Mouse (Mus musculus): Measurements from ENCODE around the gene Csf2rb. TPM values are rescaled to one million over a fixed set of nuclear protein-coding genes. Genes with fewer than 3 reads are reported as not detected.
A peak's percentile ranks its signal among the peaks of the same experiment; 100 is the strongest.

Gene Csf2rb
- polyA plus RNA-seq, 1 experiment from 2014 or later: 1.8 TPM

- Histone ChIP-seq H3K9ac (ENCODE audit: low read length) (no peak overlapping the region), H3K4me3 (ENCODE audit: low read depth, low read length) (no peak overlapping the region), H3K9me3 (ENCODE audit: control insufficient read depth, low read length) (no peaks in the 10 kb centered on the region), H3K27me3 (ENCODE audit: control insufficient read depth, insufficient read depth, low read length) (no peaks in the 10 kb centered on the region), H3K4me1 (ENCODE audit: control insufficient read depth, insufficient read depth, low read length) (no peaks in the 10 kb centered on the region), H3K4me2 (ENCODE audit: low read depth) (no peak overlapping the region), H3K27ac (ENCODE audit: low read depth, low read length) (no peak overlapping the region), H3K36me3 (ENCODE audit: control insufficient read depth, insufficient read depth, low read length) (no peaks in the 10 kb centered on the region)
- 0% methylated on average over 1 of the region's 1 CpGs for WGBS
- ATAC-seq (ENCODE audit: insufficient read depth, low FRiP score, low TSS enrichment): no peak
- DNase-seq (ENCODE audit: low spot score): peak; percentile 30
These were observed 29.4 kb downstream of the Csf2rb start for GRCm38 (mm10) chr15:78354958-78355357.

- Histone ChIP-seq H3K36me3 (ENCODE audit: control insufficient read depth, insufficient read depth, low read length) (no peaks in the 10 kb centered on the region), H3K27ac (ENCODE audit: low read depth, low read length) (no peak overlapping the region), H3K4me1 (ENCODE audit: control insufficient read depth, insufficient read depth, low read length) (no peaks in the 10 kb centered on the region), H3K4me3 (ENCODE audit: low read depth, low read length) (no peak overlapping the region), H3K9me3 (ENCODE audit: control insufficient read depth, low read length) (no peaks in the 10 kb centered on the region), H3K9ac (ENCODE audit: low read length) (no peak overlapping the region), H3K4me2 (ENCODE audit: low read depth) (no peak overlapping the region), H3K27me3 (ENCODE audit: control insufficient read depth, insufficient read depth, low read length) (no peaks in the 10 kb centered on the region)
- ATAC-seq (ENCODE audit: insufficient read depth, low FRiP score, low TSS enrichment) (no peak), DNase-seq (ENCODE audit: low spot score) (no peak)
- 86% methylated on average over 5 of the region's 5 CpGs for WGBS
These were observed 30.0 kb downstream of the Csf2rb start for GRCm38 (mm10) chr15:78355548-78355947.

- DNase-seq (ENCODE audit: low spot score): no peak
- Histone ChIP-seq H3K27me3 (ENCODE audit: control insufficient read depth, insufficient read depth, low read length) (no peaks in the 10 kb centered on the region), H3K4me3 (ENCODE audit: low read depth, low read length) (no peak overlapping the region), H3K4me1 (ENCODE audit: control insufficient read depth, insufficient read depth, low read length) (no peaks in the 10 kb centered on the region), H3K9me3 (ENCODE audit: control insufficient read depth, low read length) (no peaks in the 10 kb centered on the region), H3K27ac (ENCODE audit: low read depth, low read length) (no peak overlapping the region), H3K4me2 (ENCODE audit: low read depth) (no peak overlapping the region), H3K9ac (ENCODE audit: low read length) (no peak overlapping the region), H3K36me3 (ENCODE audit: control insufficient read depth, insufficient read depth, low read length) (no peaks in the 10 kb centered on the region)
- 50% methylated on average over 2 of the region's 2 CpGs for WGBS
- no peak for ATAC-seq (ENCODE audit: insufficient read depth, low FRiP score, low TSS enrichment)
These were observed 40.4 kb downstream of the Csf2rb start for GRCm38 (mm10) chr15:78365916-78366315.

GRCm38 (mm10) chr15:78366875-78367274 is 41.3 kb downstream of the Csf2rb start:
- H3K4me3 ChIP-seq (ENCODE audit: low read depth, low read length): no peak overlapping the region
- no peaks in the 10 kb centered on the region for H3K9me3 ChIP-seq (ENCODE audit: control insufficient read depth, low read length)
- no peaks in the 10 kb centered on the region for H3K4me1 ChIP-seq (ENCODE audit: control insufficient read depth, insufficient read depth, low read length)
- H3K9ac ChIP-seq (ENCODE audit: low read length): no peak overlapping the region
- H3K27ac ChIP-seq (ENCODE audit: low read depth, low read length): no peak overlapping the region
- no peak overlapping the region for H3K4me2 ChIP-seq (ENCODE audit: low read depth)
- H3K36me3 ChIP-seq (ENCODE audit: control insufficient read depth, insufficient read depth, low read length): no peaks in the 10 kb centered on the region
- no peaks in the 10 kb centered on the region for H3K27me3 ChIP-seq (ENCODE audit: control insufficient read depth, insufficient read depth, low read length)
- ATAC-seq (ENCODE audit: insufficient read depth, low FRiP score, low TSS enrichment): no peak
- 80% methylated on average over 8 of the region's 8 CpGs for WGBS
- no peak for DNase-seq (ENCODE audit: low spot score)

GRCm38 (mm10) chr15:78367811-78368210 is 42.3 kb downstream of the Csf2rb start:
- Histone ChIP-seq H3K36me3 (ENCODE audit: control insufficient read depth, insufficient read depth, low read length) (no peaks in the 10 kb centered on the region), H3K4me3 (ENCODE audit: low read depth, low read length) (no peak overlapping the region), H3K27ac (ENCODE audit: low read depth, low read length) (no peak overlapping the region), H3K4me1 (ENCODE audit: control insufficient read depth, insufficient read depth, low read length) (no peaks in the 10 kb centered on the region), H3K27me3 (ENCODE audit: control insufficient read depth, insufficient read depth, low read length) (no peaks in the 10 kb centered on the region), H3K4me2 (ENCODE audit: low read depth) (no peak overlapping the region), H3K9me3 (ENCODE audit: control insufficient read depth, low read length) (no peaks in the 10 kb centered on the region), H3K9ac (ENCODE audit: low read length) (no peak overlapping the region)
- DNase-seq (ENCODE audit: low spot score) (no peak), ATAC-seq (ENCODE audit: insufficient read depth, low FRiP score, low TSS enrichment) (no peak)
- WGBS: 54% methylated on average over 3 of the region's 3 CpGs

GRCm38 (mm10) chr15:78368926-78369346 is 43.4 kb downstream of the Csf2rb start:
- ATAC-seq (ENCODE audit: insufficient read depth, low FRiP score, low TSS enrichment) (no peak), DNase-seq (ENCODE audit: low spot score) (peak; percentile 64)
- Histone ChIP-seq H3K9ac (ENCODE audit: low read length) (no peak overlapping the region), H3K4me1 (ENCODE audit: control insufficient read depth, insufficient read depth, low read length) (no peaks in the 10 kb centered on the region), H3K9me3 (ENCODE audit: control insufficient read depth, low read length) (no peaks in the 10 kb centered on the region), H3K4me3 (ENCODE audit: low read depth, low read length) (no peak overlapping the region), H3K27me3 (ENCODE audit: control insufficient read depth, insufficient read depth, low read length) (no peaks in the 10 kb centered on the region), H3K4me2 (ENCODE audit: low read depth) (no peak overlapping the region), H3K36me3 (ENCODE audit: control insufficient read depth, insufficient read depth, low read length) (no peaks in the 10 kb centered on the region), H3K27ac (ENCODE audit: low read depth, low read length) (no peak overlapping the region)
- WGBS: 16% methylated on average over 8 of the region's 8 CpGs

- H3K4me1 ChIP-seq (ENCODE audit: control insufficient read depth, insufficient read depth, low read length): no peaks in the 10 kb centered on the region
- H3K36me3 ChIP-seq (ENCODE audit: control insufficient read depth, insufficient read depth, low read length): no peaks in the 10 kb centered on the region
- 70% methylated on average over 1 of the region's 1 CpGs for WGBS
- DNase-seq (ENCODE audit: low spot score) (no peak), ATAC-seq (ENCODE audit: insufficient read depth, low FRiP score, low TSS enrichment) (no peak)
- H3K27me3 ChIP-seq (ENCODE audit: control insufficient read depth, insufficient read depth, low read length): no peaks in the 10 kb centered on the region
- H3K9me3 ChIP-seq (ENCODE audit: control insufficient read depth, low read length): no peaks in the 10 kb centered on the region
- H3K4me2 ChIP-seq (ENCODE audit: low read depth): no peak overlapping the region
- no peak overlapping the region for H3K9ac ChIP-seq (ENCODE audit: low read length)
- H3K4me3 ChIP-seq (ENCODE audit: low read depth, low read length): no peak overlapping the region
- H3K27ac ChIP-seq (ENCODE audit: low read depth, low read length): no peak overlapping the region
These were observed 44.1 kb downstream of the Csf2rb start for GRCm38 (mm10) chr15:78369641-78370040.

GRCm38 (mm10) chr15:78372796-78373195 is 47.2 kb downstream of the Csf2rb start:
- H3K36me3 ChIP-seq (ENCODE audit: control insufficient read depth, insufficient read depth, low read length): no peaks in the 10 kb centered on the region
- no peak overlapping the region for H3K27ac ChIP-seq (ENCODE audit: low read depth, low read length)
- no peaks in the 10 kb centered on the region for H3K4me1 ChIP-seq (ENCODE audit: control insufficient read depth, insufficient read depth, low read length)
- H3K9me3 ChIP-seq (ENCODE audit: control insufficient read depth, low read length): no peaks in the 10 kb centered on the region
- no peaks in the 10 kb centered on the region for H3K27me3 ChIP-seq (ENCODE audit: control insufficient read depth, insufficient read depth, low read length)
- WGBS: 82% methylated on average over 3 of the region's 3 CpGs
- DNase-seq (ENCODE audit: low spot score) (no peak), ATAC-seq (ENCODE audit: insufficient read depth, low FRiP score, low TSS enrichment) (no peak)
- no peak overlapping the region for H3K4me3 ChIP-seq (ENCODE audit: low read depth, low read length)
- H3K9ac ChIP-seq (ENCODE audit: low read length): no peak overlapping the region
- no peak overlapping the region for H3K4me2 ChIP-seq (ENCODE audit: low read depth)

GRCm38 (mm10) chr15:78374204-78374603 is 48.7 kb downstream of the Csf2rb start:
- no peak for ATAC-seq (ENCODE audit: insufficient read depth, low FRiP score, low TSS enrichment)

More at GRCm38 (mm10) chr15:78374204-78374603, 48.7 kb downstream of the Csf2rb start:
- Histone ChIP-seq H3K9ac (ENCODE audit: low read length) (no peak overlapping the region), H3K27me3 (ENCODE audit: control insufficient read depth, insufficient read depth, low read length) (no peaks in the 10 kb centered on the region), H3K27ac (ENCODE audit: low read depth, low read length) (no peak overlapping the region), H3K36me3 (ENCODE audit: control insufficient read depth, insufficient read depth, low read length) (no peaks in the 10 kb centered on the region), H3K4me1 (ENCODE audit: control insufficient read depth, insufficient read depth, low read length) (no peaks in the 10 kb centered on the region), H3K4me2 (ENCODE audit: low read depth) (no peak overlapping the region), H3K4me3 (ENCODE audit: low read depth, low read length) (no peak overlapping the region), H3K9me3 (ENCODE audit: control insufficient read depth, low read length) (no peaks in the 10 kb centered on the region)
- 79% methylated on average over 3 of the region's 3 CpGs for WGBS
- no peak for DNase-seq (ENCODE audit: low spot score)

All from neural tube, embryonic 11.5 days (tissue).